Mouse (Mus musculus): ENCODE data around the gene Lmod1. TPM values are rescaled to one million over a fixed set of nuclear protein-coding genes. Genes with fewer than 3 reads are reported as not detected.

Gene Lmod1
- total and polyA plus RNA-seq, 3 experiments, result not detected

- dilution Hi-C loops (cut with MboI; ENCODE audit: extremely low pct_ligation_motif_present, extremely low pct_unique_long_range_greater_than_20kb, low sequenced_read_pairs), result no loop called here
- no peak for DNase-seq (ENCODE audit: extremely low read depth)
- H3K79me2 ChIP-seq (replicated peaks; ENCODE audit: control insufficient read depth, extremely low read depth, insufficient read depth, poor library complexity, severe bottlenecking), result no peaks in the 10 kb centered on the region
- H3K4me1 ChIP-seq (ENCODE audit: control insufficient read depth in 1 of 2, insufficient read depth in 2 of 2), result peaks cover 3 to 4% of the 10 kb centered on the region in 2 experiments; a peak in 2 of 4 replicates
- H3K4me2 ChIP-seq (ENCODE audit: insufficient read depth, low read depth, poor library complexity, severe bottlenecking), result peak within 1 kb of the TSS; percentile 57
- no peak within 1 kb of the TSS for H3K9ac ChIP-seq (ENCODE audit: insufficient read depth, low read depth)
- H3K36me3 ChIP-seq (replicated peaks in 1 of 2; ENCODE audit: control insufficient read depth in 1 of 2, insufficient read depth in 1 of 2, low read length in 1 of 2), result no peaks in the 10 kb centered on the region
- H3K27ac ChIP-seq (ENCODE audit: insufficient read depth, low read depth), result no peak within 1 kb of the TSS
- H3K27me3 ChIP-seq (replicated peaks), result no peaks in the 10 kb centered on the region
- TF ChIP-seq POLR2AphosphoS2 (IDR thresholded peaks at IDR 0.05; ENCODE audit: low read depth, low read length) (no peak), CTCF (conservative IDR thresholded peaks at IDR 0.05 in 1 of 2, IDR thresholded peaks at IDR 0.05 in 1 of 2; ENCODE audit: low read depth in 2 of 2, low read length in 2 of 2) (no peak), ZKSCAN1 (IDR thresholded peaks at IDR 0.05; ENCODE audit: borderline replicate concordance, low read depth, low read length) (no peak)
- peak within 1 kb of the TSS in 1 of 3 experiments; percentile 13 for H3K4me3 ChIP-seq (replicated peaks in 1 of 3; ENCODE audit: low read depth in 2 of 3, low read length in 2 of 3, poor library complexity in 1 of 3)
- H3K9me3 ChIP-seq (replicated peaks; ENCODE audit: low read length), result no peaks in the 10 kb centered on the region
- in situ Hi-C loops (cut with MboI; ENCODE audit: low pct_ligation_motif_present, low pct_unique_long_range_greater_than_20kb, low sequenced_read_pairs), result loop anchor here (5.0 kb wide), 2 partner anchors 118 to 203 kb away; partner anchors contain the start of gene Elf3
Observed at GRCm38 (mm10) chr1:135374868-135375581, 50.4 kb downstream of the Lmod1 start, which contains the start of gene Shisa4. Gene Shisa4, minus strand, starts transcription at chr1:135375237.

GRCm38 (mm10) chr1:135378576-135378975 lies 54.0 kb downstream of the Lmod1 start:
- TF ChIP-seq JUND (conservative IDR thresholded peaks at IDR 0.05; ENCODE audit: low read depth, low read length), result no peak
- TF ChIP-seq ETS1 (conservative IDR thresholded peaks at IDR 0.05; ENCODE audit: low read depth, low read length), result no peak
- no peak for TF ChIP-seq JUN (IDR thresholded peaks at IDR 0.05; ENCODE audit: insufficient read depth, low read depth, low read length)
- TF ChIP-seq ZKSCAN1 (IDR thresholded peaks at IDR 0.05; ENCODE audit: borderline replicate concordance, low read depth, low read length), result no peak
- TF ChIP-seq KAT2A (IDR thresholded peaks at IDR 0.05; ENCODE audit: insufficient replicate concordance, low read length), result no peak
- TF ChIP-seq CHD2 (IDR thresholded peaks at IDR 0.05; ENCODE audit: low read length), result no peak
- TF ChIP-seq MAFK (IDR thresholded peaks at IDR 0.05; ENCODE audit: insufficient replicate concordance, low read length), result no peak
- TF ChIP-seq USF1 (IDR thresholded peaks at IDR 0.05; ENCODE audit: low read depth, low read length), result no peak
- TF ChIP-seq TBP (conservative IDR thresholded peaks at IDR 0.05; ENCODE audit: low read depth, low read length), result no peak
- no peak for TF ChIP-seq UBTF (IDR thresholded peaks at IDR 0.05; ENCODE audit: low read depth, low read length)
- no peak for TF ChIP-seq POLR2AphosphoS2 (IDR thresholded peaks at IDR 0.05; ENCODE audit: low read depth, low read length)
- no peak for TF ChIP-seq RAD21 (IDR thresholded peaks at IDR 0.05; ENCODE audit: low read depth, low read length)
- H3K79me2 ChIP-seq (replicated peaks; ENCODE audit: control insufficient read depth, extremely low read depth, insufficient read depth, poor library complexity, severe bottlenecking), result no peaks in the 10 kb centered on the region
- H3K4me2 ChIP-seq (ENCODE audit: insufficient read depth, low read depth, poor library complexity, severe bottlenecking), result no peak overlapping the region
- no peak for DNase-seq (ENCODE audit: extremely low read depth)
- no peak overlapping the region for H3K9ac ChIP-seq (ENCODE audit: insufficient read depth, low read depth)
- H3K27me3 ChIP-seq (replicated peaks), result no peaks in the 10 kb centered on the region
- dilution Hi-C loops (cut with MboI; ENCODE audit: extremely low pct_ligation_motif_present, extremely low pct_unique_long_range_greater_than_20kb, low sequenced_read_pairs), result no loop called here
- H3K9me3 ChIP-seq (replicated peaks; ENCODE audit: low read length), result no peaks in the 10 kb centered on the region
- no peak overlapping the region for H3K4me3 ChIP-seq (replicated peaks in 1 of 3; ENCODE audit: low read depth in 2 of 3, low read length in 2 of 3, poor library complexity in 1 of 3)
- H3K4me1 ChIP-seq (ENCODE audit: control insufficient read depth in 1 of 2, insufficient read depth in 2 of 2), result peaks cover 3 to 4% of the 10 kb centered on the region in 2 experiments; a peak in 2 of 4 replicates
- in situ Hi-C loops (cut with MboI; ENCODE audit: low pct_ligation_motif_present, low pct_unique_long_range_greater_than_20kb, low sequenced_read_pairs), result loop anchor here (5.0 kb wide), 1 partner anchor 121 kb away; the partner anchor contains the start of gene Elf3
- no peak overlapping the region for H3K27ac ChIP-seq (ENCODE audit: insufficient read depth, low read depth)
- H3K36me3 ChIP-seq (replicated peaks in 1 of 2; ENCODE audit: control insufficient read depth in 1 of 2, insufficient read depth in 1 of 2, low read length in 1 of 2), result peaks cover 9 to 22% of the 10 kb centered on the region in 2 experiments

All from CH12.LX (cell line).